Mouse (Mus musculus): ENCODE measurements around the gene Slc38a3. TPM values are rescaled to one million over a fixed set of nuclear protein-coding genes. Genes with fewer than 3 reads are reported as not detected.

Slc38a3 gene
- total RNA-seq, 2 experiments from 2014 or later, result 72.1 to 77.5 TPM

DNA sequence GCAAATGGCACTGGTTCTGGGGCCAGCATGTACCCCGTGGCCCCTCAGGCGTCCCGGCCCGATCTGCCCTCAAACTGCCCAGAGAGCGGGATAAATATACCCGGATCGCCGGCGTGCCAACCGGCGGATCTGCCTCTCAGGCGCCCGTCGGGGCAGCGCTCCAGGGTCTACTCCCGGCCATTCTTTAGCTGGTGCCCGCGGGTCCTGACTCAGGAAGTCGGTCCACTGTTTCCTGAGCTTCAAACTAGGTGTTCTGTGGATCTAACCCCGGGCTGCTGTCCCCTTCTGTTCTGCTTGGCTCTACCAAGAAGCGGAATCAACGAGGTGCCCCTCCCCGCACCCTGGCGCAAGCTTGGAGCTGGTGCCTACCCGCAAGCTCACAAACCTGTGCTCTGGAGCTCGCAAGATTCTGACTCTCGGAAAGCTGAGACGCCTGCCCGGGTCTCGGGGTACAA lies 2.6 kb downstream of the Slc38a3 start:
- peak; percentile 85 for DNase-seq

DNA sequence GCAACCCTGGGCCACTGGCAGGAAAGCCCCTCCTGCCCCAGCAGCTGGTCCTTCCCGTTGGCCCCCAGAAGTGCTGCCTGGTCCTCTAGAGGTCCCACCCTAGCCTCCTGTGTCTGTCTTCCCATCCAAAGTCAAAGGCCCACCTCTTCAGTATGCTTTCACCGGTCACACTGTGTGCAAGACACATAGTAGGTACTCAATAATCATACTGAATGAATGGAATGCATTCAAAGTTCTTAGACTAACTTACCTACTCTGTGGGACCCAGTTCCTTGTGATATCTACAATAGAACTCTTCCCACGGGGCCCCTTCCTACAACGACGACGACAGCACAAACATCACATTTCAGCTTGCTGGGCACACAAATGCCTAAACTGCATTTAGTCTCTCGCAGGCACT lies 4.0 kb downstream of the Slc38a3 start:
- DNase-seq, result no peak

DNA sequence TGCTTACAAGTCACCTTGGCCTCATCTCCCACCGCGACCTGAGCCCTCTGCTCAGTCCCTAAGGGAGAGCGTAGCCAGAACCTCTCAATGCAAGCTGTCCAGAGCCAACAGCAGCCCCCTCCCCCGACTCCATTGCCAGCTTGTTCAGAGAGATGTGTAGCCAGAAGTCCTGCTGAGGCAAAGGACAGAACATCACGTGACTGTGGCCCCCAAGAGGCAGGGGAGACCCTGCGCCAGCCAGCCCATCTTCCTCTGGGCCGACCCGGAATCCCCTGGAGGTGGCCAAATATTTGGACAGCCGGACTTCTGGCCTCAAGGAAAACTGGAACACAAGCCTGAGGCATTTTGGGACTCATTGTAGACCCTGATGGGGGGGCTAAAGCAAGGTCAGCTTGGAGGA lies 5.8 kb downstream of the Slc38a3 start:
- DNase-seq, result no peak

DNA sequence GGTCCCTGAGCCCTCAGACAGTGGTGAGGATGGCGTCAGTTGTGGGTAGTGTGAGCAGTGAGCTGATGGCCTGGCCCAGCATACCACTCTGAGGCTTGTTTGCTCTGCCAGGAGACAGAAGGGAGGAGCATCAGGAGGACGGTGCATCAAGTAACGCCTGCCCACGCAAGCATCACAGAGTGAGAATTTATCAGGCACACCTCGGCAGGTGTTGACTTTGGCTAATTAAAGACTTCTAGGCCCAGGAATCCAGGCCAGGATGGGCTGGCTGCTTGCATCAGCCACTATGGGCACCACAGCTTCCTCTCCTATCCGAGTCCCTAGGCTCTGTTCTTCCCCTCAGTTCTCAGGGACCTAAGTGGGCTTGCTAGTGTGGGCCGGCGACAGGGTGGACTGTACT lies 7.0 kb downstream of the Slc38a3 start:
- DNase-seq, result no peak

DNA sequence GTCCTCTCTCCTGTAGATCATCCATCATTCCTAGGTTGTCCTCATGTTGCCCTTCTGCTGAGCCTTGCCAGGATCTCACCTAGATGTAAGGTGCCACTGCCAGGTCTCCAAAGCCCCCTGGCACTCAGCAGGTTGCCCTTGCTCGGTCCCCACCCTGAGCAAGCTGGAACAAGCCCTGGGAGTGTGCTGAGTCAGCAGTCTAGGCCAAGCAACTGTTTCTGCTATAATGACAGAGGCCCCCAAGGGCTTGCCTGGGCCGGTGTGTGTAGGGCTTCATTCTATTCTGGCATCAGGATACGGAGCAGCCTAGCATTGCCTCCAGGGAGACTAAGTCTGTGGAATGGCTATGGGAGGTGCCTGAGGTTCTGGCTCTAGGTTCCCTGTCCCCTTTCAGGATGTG lies 8.6 kb downstream of the Slc38a3 start:
- DNase-seq, result no peak

DNA sequence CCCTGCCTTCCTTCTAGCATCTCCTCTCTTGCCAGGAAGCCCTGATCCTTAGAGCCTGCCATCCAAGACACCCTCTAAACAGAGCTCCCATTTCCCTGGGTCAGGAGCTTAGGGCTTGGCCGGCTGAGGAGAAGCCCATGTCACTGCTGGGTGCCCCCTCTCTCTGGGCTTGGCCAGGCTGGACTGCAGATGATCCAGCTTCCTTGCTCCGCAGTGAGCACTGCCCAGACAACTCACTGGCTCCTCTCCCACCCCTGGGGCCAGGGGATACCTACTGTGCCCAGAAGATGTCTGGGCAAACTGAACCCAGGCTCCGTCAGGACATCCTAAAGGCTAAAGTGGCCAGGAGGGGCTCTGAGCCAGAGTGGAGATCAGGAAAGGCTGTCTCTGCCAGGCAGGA lies 9.4 kb downstream of the Slc38a3 start:
- DNase-seq, result peak; percentile 57

DNA sequence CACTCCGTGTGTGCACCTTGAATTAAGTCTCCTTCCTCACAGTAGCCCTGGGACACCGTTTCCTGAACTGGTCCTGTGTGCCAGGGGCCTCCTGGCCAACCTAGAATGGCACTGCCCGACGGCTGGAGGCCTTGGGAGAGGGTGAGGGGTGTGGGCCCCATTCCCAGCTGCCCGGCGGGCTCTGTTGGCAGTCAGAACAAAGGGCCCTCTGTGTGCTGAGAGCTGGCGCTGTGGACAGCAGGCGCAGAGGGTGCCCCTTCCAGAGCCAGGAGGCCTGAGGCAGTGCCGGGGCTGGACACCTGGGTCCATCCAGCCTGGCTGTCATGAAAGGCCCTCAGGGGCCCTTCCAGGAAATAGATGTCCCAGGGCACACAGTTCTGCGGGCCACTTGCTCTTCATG lies 9.8 kb downstream of the Slc38a3 start:
- DNase-seq, result no peak

DNA sequence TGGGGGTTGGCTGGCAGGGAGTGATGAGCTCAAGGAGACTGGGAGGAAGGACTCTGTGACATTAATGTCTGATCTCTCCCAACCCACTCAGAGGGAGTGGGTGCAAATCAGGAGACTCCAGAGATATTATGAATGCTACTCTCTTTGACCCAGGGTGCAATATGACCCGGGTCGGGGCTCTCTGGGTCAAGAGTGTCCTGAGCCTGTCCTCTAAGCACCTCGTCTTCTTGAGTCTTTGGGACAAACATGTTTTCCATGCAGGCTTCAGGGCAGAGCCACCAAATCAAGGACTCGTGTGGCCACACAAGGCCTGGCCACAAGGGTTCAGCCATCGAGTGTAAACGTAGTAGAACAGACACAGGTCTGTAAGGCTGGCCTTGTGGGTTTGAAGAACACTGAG lies 11.2 kb downstream of the Slc38a3 start:
- no peak for DNase-seq

DNA sequence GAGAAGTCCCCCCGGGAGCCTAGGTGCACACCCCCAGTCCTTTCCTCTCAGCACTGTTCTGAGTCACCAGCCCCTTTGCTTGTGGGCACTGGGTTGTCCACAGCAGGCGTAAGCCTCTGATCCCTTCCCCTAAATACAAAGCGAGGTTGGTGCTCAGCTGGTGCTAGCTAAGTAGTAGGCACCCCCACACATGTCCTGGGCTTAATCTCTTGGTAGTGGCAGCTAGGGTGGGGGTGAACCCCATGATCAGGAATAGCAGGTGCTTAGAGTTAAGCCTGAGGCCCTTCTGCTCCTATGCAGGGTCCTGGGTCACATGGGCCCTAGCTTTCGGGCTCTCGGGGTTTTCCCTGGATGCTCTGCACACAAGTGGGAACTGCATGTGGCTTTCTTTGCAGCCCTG lies 12.2 kb downstream of the Slc38a3 start:
- no peak for DNase-seq

DNA sequence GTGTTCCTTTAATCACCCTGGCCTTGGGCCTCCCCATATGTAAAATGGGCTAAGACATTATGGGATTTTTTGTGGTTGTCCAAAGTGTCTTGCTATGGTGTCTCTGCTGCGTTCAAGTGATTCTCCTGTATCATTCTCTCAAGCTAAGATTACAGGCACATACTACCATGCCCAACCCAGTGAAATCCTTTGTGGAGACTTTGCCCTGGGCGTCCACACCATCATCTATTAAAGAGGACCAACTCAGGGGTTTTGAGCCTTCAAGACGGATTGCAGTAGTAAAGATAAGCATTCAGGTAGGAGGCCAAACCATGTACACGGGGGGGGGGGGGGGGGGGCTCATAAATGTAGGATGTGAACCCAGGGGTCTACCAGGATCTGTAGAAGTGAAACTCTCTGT lies 14.7 kb downstream of the Slc38a3 start:
- no peak for DNase-seq

DNA sequence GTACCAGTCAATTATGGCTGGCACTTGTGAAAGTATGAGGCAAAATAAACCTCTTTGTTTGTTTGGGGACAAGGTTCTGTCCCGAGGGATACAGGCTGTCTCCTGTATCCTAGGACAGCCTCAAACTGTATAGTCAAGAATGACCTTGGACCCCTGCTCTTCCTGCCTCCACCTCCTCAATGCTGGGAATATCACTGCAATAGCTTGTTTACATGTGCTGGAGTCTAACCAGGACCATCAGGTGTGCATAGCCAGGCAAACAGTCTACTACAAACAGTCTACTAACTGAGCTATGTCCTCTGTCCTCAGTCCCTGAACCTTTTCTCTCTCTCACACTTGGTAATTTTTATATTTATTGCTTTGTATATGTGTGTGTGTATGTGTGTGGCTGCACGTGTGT lies 15.9 kb downstream of the Slc38a3 start:
- no peak for DNase-seq

DNA sequence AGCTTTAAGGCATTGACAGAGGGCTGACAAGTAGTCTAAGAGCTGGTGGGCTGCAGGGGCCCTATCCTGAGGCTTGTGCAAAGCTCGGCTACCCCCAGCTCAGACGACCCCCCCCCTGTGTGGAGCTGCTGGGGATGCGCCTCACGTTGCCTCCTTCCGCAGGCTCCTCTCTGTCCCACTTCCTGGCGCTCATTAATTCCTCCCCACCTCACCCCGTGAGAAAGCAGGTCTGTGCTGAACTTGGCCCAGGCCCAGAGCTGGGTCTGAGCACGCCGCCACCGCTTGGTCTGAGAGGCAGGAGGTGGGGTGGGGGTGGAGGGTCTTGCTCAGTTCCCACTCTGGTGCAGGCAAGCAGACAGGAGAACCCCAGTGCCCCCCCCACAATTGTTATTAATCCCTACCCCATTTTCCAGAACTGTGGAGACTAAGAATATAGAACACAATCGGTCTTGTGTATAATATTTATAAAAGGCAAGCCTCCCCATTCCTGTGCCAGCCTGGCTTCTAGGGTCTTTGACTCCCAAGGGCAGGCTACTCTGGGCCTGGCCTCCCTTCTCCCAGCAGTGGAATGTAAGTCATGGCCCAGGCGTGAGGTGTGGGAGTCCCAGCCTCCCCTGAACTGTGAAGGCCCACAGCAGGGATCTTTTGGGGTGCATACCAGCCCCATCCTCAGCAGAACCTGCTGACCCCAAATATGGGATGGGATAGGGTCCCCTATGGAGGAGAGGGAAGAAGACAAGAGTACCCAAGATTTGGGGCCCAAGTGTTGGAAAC lies 18.4 kb downstream of the Slc38a3 start:
- DNase-seq, result no peak

DNA sequence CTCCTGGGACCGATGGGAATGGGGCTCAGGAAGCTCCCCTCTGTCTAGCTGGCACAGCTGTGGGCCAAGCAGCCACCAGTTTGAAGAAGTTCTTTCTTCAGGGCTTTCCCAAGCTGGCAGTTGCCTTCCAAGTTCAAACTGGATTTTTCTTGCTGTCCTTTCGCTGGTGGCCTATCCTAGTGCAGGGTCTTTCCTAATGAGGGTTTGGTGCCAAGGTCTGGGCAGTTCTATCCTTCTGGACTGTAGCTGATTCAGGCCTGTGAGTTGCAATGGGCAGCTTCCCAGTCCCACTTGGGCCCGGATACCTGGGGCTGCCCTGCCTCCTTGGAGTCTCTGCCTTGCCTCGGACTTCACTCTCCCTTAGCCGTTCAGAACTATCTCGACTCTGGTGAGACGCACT lies 19.1 kb downstream of the Slc38a3 start:
- no peak for DNase-seq

DNA sequence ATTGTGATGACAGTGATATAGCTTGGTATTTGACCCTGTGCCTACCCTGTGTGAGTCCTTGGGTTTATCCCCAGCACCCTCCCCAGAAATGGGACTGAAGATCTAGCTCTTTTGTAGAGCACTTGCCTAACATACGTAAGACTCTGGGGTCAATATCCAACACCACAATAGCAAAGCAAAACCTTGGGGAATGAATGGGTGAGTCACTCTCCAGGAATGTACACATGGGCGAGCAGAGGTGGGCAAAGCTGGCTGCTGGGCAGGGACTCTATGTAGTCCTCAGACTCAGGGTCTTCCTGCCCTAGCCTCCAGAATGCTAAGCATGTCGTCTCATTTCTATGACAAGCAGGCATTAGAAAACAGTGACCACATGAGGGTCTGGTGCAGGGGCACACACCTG lies 20.6 kb downstream of the Slc38a3 start:
- no peak for DNase-seq

DNA sequence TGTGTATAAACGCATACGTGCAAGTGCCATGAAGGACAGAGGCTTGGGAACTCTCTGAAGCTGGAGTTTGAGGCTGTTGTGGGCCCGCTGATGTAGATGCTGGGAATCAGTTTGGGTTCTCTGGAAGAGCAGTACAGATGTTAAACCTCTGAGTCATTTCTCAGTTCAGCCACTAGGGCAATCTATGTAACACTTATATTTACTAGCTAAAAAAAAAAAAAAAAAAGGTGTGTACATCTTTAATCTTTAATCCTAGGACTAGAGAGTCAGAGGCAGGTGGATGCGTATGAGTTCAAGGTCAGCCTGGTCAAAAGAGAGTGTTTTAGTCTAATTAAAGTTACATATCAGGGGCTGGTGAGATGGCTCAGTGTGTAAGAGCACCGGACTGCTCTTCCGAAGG lies 22.4 kb downstream of the Slc38a3 start:
- DNase-seq, result no peak

DNA sequence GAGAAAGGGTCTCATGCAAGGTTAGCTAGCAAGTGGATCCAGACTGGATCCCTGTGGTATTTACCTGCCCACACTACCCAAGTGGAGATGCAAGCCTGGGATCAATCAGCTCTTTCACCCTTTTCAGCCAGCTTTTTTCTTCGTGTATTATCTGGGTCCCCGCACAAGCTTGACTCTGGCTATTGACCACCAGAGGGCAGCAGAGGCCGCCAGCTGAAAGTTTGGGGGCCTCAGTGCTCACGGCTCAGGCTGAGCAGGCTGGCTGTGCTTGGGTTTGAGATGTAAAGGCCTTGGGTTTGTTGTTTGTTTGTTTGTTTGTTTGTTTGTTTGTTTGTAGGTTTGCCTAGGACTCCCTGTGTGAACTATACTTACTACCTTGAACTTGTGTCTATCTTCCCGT lies 23.8 kb downstream of the Slc38a3 start:
- DNase-seq, result no peak

DNA sequence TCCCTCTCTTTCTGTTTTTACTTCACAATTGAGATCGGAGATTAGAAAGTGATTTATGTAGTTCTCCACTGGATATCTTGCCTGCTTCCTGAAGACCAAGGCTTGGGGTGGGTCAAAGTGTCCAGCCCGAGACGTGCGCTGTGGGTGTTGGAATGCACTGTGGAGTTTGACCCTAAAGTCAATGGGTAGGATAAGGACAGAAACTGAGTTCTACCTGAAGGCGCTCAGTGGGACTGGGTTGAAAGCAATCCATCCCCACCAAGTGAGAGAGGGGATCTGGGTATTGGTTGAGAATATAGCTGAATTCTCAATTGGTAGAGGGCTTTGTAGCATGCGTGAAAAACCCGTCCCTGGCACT lies 24.2 kb downstream of the Slc38a3 start:
- DNase-seq, result no peak

DNA sequence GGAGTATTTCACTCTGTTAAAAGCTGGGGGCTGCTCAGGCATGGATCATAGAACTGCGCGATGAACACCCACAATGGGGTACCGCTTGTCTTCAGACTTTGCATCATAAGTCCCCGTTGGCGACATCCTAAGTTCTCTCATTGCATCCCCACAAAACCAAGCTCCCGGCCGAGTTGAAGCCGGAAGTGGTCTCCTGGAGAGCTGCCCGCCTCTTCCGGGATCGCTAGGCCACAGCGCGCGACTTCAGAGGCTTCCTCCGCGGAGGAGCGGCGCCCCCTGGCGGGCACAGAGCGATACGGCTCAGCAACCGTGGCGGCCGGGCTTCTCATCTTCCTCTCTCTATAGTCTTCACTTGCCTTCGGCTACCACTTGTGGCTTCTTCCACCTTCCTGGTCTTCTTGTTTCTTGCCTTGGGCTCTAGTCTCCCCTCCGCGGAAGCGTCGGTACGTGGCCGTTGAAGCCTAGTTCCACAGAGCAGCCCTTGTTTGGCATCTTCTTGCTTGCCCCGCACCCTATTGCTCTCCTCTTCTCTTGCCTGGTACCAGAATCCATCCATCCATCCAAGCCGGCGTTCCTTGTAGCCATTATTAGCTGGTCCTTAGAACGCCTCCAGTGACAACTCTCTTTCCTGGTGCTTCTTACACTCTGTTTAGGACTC lies 24.7 kb downstream of the Slc38a3 start:
- peak; percentile 86 for DNase-seq

DNA sequence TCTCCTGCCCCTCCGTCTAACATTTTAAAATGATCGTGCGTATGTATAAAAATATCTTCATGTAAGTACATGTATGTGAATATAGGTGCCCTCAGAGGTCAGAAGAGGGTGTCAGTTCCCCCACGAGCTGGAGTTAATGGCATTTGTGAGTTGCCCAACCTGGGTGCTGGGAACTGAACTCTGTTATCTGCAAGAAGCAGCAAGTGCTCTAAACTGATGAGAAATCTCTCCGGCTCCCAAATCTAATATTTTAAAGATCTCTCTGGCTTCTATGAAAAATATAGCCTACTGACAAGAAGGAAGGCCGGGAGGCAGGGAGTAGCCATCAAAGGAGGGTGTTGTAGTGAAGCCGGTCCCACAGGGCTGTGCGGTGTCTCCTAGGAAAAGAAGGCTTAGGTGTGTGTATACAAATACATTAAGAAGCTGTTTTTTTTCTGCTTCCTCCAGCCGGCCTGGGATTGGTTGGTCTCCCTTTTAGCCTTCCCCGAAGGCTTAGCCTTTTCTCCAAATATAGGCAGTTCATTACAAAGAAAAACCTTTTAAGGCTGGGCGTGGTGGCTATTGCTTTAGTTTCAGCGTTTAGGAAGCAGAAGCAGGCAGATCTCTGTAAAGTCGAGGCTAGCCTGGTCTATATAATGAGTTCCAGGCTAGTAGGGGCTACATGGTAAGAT lies 25.7 kb downstream of the Slc38a3 start:
- DNase-seq, result no peak

DNA sequence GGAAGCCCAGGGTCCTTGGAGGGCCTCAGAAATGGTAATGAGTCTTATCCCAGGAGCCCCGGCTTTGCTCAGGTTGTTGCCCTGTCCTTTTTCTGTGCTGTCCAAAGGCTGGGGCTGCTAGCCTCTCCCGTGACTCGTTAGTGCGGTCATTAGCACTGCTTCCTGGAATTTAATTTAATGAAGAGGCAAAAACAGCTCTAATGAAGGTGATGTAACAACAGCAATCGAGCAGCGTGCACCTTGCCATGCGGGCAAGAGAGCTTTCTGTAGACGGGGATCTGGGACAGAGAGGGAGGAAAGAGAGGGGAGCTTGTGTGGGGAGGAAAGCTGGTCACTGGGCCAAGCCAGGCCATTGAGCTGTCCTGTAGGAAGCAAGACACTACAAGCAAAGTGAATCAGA lies 27.7 kb downstream of the Slc38a3 start:
- DNase-seq, result no peak

DNA sequence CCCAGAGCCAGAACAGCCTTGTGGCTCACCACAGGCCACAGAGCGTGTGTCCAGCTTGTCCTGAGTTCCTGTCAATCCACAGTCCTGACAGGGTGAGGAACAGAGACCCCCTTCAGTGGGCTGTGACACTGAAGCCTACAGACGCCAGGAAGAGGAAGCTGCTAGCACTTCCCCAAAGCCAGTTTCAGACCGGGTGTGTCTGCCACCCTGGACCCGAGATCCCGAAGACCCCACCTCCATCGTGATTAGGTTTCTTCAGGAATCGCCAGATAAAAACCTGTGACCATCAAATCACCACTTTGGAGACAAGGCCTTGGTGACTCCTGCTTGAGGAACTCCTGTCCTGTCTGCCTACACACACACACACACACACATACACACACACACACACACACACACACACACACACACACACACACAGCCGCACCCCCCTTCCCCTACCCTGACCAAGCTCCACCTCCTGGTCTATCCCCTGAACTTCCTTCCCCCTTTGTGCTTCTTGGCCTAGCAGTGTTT lies 29.0 kb downstream of the Slc38a3 start:
- no peak for DNase-seq

DNA sequence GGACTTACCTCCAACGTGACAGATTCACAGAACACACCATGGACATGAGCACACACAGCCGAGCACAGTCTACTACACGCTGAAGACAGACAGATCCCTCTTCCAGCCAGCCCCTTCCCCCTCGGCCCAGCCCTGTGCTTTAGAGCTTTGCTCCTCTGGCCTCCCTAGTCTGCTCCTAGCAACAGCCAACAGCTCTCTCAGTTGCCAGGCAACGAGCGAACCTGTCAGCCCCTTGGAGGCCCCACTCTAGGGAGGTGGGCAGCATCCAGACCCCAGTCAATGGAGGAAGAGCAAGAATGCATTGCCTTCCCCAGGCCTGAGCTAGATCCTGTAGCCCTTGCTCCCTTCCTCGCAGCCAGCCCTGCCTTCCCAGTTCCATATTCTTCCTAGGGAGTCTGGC lies 32.3 kb downstream of the Slc38a3 start:
- DNase-seq, result no peak

DNA sequence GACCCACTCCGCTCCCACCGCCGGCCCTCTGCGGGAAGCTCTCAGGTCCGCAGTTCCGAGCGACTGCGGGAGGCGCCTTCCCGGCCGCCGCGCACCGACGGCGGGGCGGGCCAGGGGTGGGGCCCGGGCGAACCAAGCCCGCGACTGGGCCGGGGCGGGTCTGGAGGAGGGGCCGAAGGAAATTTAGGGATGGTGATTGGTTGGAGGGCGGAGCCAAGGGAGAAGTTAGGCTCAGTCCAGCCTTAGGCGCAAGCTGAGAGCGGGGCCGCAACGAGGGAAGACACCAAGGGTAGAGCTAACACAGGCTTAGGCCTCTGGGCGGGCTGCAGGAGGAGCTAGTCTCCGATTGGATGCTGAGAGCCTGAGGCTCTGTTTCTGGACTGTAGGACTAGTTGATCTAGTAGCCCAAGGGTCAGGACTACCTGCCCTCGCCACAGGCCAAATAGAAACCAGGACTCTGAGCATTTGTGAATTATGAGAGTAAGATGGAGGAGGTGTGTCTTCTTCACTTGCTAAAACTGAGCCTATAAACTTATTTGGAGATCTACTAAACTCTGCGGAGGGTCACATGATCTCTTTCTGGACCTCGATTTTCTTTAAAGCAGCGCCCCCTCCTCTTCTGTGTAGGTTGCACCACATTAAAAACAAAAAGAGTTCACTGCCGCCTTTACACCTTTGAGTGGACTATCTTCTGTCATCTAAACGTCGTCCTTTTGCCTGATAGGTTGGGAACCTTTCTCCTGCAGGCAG lies 33.9 kb downstream of the Slc38a3 start, which contains the start of gene Gnai2:
Gene Gnai2 (minus strand): TSS at position 89 of the 750 bp plus-strand sequence.
- peak; percentile 99 for DNase-seq
